Mouse (Mus musculus) kidney, embryonic 15.5 days (tissue): ENCODE measurements at regions not wholly inside any gene's neighbourhood (a gene's known extent, or its start where the extent isn't known, plus 50 kb on each side); places are given as distances from the start of the nearest gene placed in this dataset.
A peak's percentile ranks its signal among the peaks of the same experiment; 100 is the strongest.

Source experiments
- ATAC-seq: fragments of 200-750 bp; cut with Nextera tagmentation; replicated peaks from 2 replicates; pipeline ENCODE4 v1.8.0; 2017; ENCODE audit warnings: moderate TSS enrichment; ENCODE audit not compliant: low FRiP score
- H3K27ac ChIP-seq: fragments of 300-500 bp; sonication (generic); 2 replicates; pipeline ENCODE4 v1.5.1; 2015; ENCODE audit warnings: mild to moderate bottlenecking, inconsistent platforms
- H3K27me3 ChIP-seq: fragments of 300-500 bp; sonication (generic); 2 replicates; pipeline ENCODE4 v1.6.1; 2015; ENCODE audit warnings: inconsistent platforms
- H3K36me3 ChIP-seq: fragments of 300-500 bp; sonication (generic); 2 replicates; pipeline ENCODE4 v1.6.1; 2015; ENCODE audit warnings: inconsistent platforms
- H3K4me1 ChIP-seq: fragments of 300-500 bp; sonication (generic); 2 replicates; pipeline ENCODE4 v1.6.1; 2015; ENCODE audit warnings: inconsistent platforms
- H3K4me2 ChIP-seq: fragments of 300-500 bp; sonication (generic); 2 replicates; pipeline ENCODE4 v1.6.1; 2015; ENCODE audit warnings: moderate library complexity, mild to moderate bottlenecking, inconsistent platforms
- H3K4me3 ChIP-seq: fragments of 300-500 bp; sonication (generic); replicated peaks from 2 replicates; pipeline ENCODE4 v1.5.1; 2015; ENCODE audit warnings: mild to moderate bottlenecking, inconsistent platforms
- H3K9ac ChIP-seq: fragments of 300-500 bp; sonication (generic); 2 replicates; pipeline ENCODE4 v1.6.1; 2015; ENCODE audit warnings: mild to moderate bottlenecking, inconsistent platforms
- H3K9me3 ChIP-seq: fragments of 300-500 bp; sonication (generic); replicated peaks from 2 replicates; pipeline ENCODE4 v1.6.1; 2016; ENCODE audit warnings: inconsistent platforms
- WGBS: fragments of 180-500 bp; shearing (Covaris S2); methylation state at CpG from one replicate; pipeline ENCODE4 v1.1.7; 2015; ENCODE audit warnings: mixed read lengths; 5-methylcytosine and 5-hydroxymethylcytosine counted together

GRCm38 (mm10) chr1:156995180-156995951 is 55.9 kb upstream of the Ralgps2 start:
- ATAC-seq, result no peak
- Histone ChIP-seq H3K4me1 (peaks cover 21% of the 10 kb centered on the region), H3K27me3 (no peaks in the 10 kb centered on the region), H3K4me2 (no peak overlapping the region), H3K9ac (no peak overlapping the region), H3K36me3 (no peaks in the 10 kb centered on the region), H3K27ac (no peak overlapping the region), H3K9me3 (no peaks in the 10 kb centered on the region), H3K4me3 (no peak overlapping the region)
- 93% methylated on average over 7 of the region's 7 CpGs for whole genome bisulfite sequencing

GRCm38 (mm10) chr1:156994644-156995016 is 55.2 kb upstream of the Ralgps2 start:
- H3K9ac ChIP-seq, result no peak overlapping the region
- peaks cover 21% of the 10 kb centered on the region for H3K4me1 ChIP-seq
- H3K36me3 ChIP-seq, result no peaks in the 10 kb centered on the region
- no peak overlapping the region for H3K4me3 ChIP-seq
- H3K27me3 ChIP-seq, result no peaks in the 10 kb centered on the region
- 79% methylated on average over 2 of the region's 2 CpGs for WGBS
- no peak overlapping the region for H3K4me2 ChIP-seq
- H3K27ac ChIP-seq, result no peak overlapping the region
- H3K9me3 ChIP-seq, result no peaks in the 10 kb centered on the region
- ATAC-seq, result no peak

DNA sequence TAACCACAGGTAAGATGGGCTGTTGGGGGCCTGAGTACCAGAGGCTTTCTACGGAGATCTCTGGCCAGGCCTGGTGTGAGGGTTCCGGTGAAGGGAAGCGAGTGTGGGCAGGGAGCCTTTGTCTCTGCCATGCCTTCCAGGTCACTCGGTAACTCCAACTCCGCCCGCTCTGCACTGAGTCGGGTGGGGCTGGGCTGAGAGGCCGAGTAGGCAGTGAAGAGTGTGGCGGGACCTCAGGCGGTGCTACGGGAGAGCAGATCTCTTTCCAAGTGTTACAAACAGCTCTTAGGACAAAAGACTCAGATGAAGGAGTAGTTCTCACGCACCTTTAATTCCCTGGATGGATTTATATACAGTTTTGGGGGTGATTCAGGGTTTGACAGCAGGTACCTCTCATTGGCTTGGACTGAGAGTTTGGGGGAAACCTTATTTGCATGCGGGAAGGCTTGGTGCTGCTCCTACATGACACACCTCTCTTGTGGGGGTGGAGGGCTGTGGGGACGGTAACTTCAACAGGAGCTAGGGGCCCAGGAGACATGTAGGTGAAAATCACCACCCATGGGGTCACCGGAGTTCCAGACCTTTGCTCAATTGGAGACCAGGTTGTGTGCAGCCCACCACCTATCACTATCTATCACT is 54.7 kb upstream of the Ralgps2 start:
- H3K27me3 ChIP-seq, result no peaks in the 10 kb centered on the region
- no peaks in the 10 kb centered on the region for H3K9me3 ChIP-seq
- H3K4me3 ChIP-seq, result no peak overlapping the region
- no peaks in the 10 kb centered on the region for H3K36me3 ChIP-seq
- ATAC-seq, result no peak
- no peak overlapping the region for H3K4me2 ChIP-seq
- 72% methylated on average over 15 of the region's 15 CpGs for WGBS
- peaks cover 21% of the 10 kb centered on the region for H3K4me1 ChIP-seq
- H3K27ac ChIP-seq, result no peak overlapping the region
- H3K9ac ChIP-seq, result no peak overlapping the region

GRCm38 (mm10) chr1:156993105-156993504 is 53.7 kb upstream of the Ralgps2 start:
- Histone ChIP-seq H3K27ac (no peak overlapping the region), H3K9ac (no peak overlapping the region), H3K36me3 (no peaks in the 10 kb centered on the region), H3K4me3 (no peak overlapping the region), H3K4me2 (no peak overlapping the region), H3K27me3 (no peaks in the 10 kb centered on the region), H3K9me3 (no peaks in the 10 kb centered on the region), H3K4me1 (peaks cover 21% of the 10 kb centered on the region)
- no peak for ATAC-seq
- 72% methylated on average over 3 of the region's 3 CpGs for WGBS

- no peak overlapping the region for H3K27ac ChIP-seq
- H3K4me2 ChIP-seq, result no peak overlapping the region
- H3K4me3 ChIP-seq, result no peak overlapping the region
- H3K9me3 ChIP-seq, result no peaks in the 10 kb centered on the region
- H3K4me1 ChIP-seq, result peaks cover 16% of the 10 kb centered on the region
- ATAC-seq, result no peak
- no peaks in the 10 kb centered on the region for H3K27me3 ChIP-seq
- 61% methylated on average over 2 of the region's 2 CpGs for whole genome bisulfite sequencing
- no peaks in the 10 kb centered on the region for H3K36me3 ChIP-seq
- H3K9ac ChIP-seq, result no peak overlapping the region
These were observed 53.1 kb upstream of the Ralgps2 start for GRCm38 (mm10) chr1:156992536-156992935.

- Histone ChIP-seq H3K4me2 (no peak overlapping the region), H3K4me3 (no peak overlapping the region), H3K27me3 (no peaks in the 10 kb centered on the region), H3K9me3 (no peaks in the 10 kb centered on the region), H3K9ac (no peak overlapping the region), H3K36me3 (no peaks in the 10 kb centered on the region), H3K27ac (no peak overlapping the region), H3K4me1 (peaks cover 10% of the 10 kb centered on the region)
- WGBS, result 26% methylated on average over 14 of the region's 14 CpGs
- ATAC-seq, result 0 out of 2 replicates have a peak, but pooled peaks have one; percentile 11
These were observed 51.4 kb upstream of the Ralgps2 start for GRCm38 (mm10) chr1:156990567-156991494.

GRCm38 (mm10) chr1:156990112-156990511 is 50.7 kb upstream of the Ralgps2 start:
- Histone ChIP-seq H3K36me3 (no peaks in the 10 kb centered on the region), H3K4me2 (no peak overlapping the region), H3K27me3 (no peaks in the 10 kb centered on the region), H3K9me3 (no peaks in the 10 kb centered on the region), H3K9ac (no peak overlapping the region), H3K4me1 (peaks cover 13% of the 10 kb centered on the region), H3K4me3 (no peak overlapping the region), H3K27ac (no peak overlapping the region)
- ATAC-seq, result no peak; the same call in 1 of the 2 replicates
- 47% methylated on average over 9 of the region's 9 CpGs for whole genome bisulfite sequencing

DNA sequence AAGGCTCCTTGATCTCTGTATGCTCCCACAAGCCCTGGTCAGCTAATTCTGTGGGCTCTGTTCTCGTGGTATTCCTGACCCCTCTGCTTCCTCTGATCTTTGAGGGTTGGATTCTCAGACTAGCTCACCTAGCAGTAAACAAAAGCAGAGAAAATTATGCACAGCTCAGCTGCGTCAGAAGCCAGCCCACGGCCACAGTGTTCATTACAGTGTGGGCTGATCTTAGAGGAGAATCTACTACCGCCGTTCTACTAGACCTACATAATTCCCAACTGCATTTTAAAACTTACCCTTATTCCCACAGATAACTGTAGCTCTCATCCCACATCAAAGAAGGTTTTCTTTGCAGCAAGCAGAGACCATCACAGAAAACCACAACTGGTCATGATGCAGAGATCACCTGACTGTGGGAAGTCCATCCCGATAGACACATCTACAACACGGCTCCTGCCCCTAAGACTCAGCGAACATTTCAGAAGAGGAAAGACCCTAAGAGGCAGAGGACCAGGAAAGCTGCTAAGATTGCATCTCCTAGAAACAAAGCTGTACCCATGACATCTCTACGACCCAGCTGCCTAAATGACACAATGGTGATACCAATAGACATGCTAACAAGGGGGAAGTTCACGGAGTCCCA is 49.8 kb upstream of the Ralgps2 start:
- H3K36me3 ChIP-seq, result no peaks in the 10 kb centered on the region
- WGBS, result 80% methylated on average over 10 of the region's 10 CpGs
- no peaks in the 10 kb centered on the region for H3K9me3 ChIP-seq
- no peak overlapping the region for H3K4me2 ChIP-seq
- no peak overlapping the region for H3K27ac ChIP-seq
- ATAC-seq, result no peak
- H3K4me1 ChIP-seq, result peaks cover 13% of the 10 kb centered on the region
- no peaks in the 10 kb centered on the region for H3K27me3 ChIP-seq
- no peak overlapping the region for H3K4me3 ChIP-seq
- H3K9ac ChIP-seq, result no peak overlapping the region
